Mouse (Mus musculus) lung, postnatal 4 days (tissue): ENCODE measurements around the gene Pdk2.
A peak's percentile ranks its signal among the peaks of the same experiment; 100 is the strongest.
"Not testable (repeated sequence)": the region's sequence is repeated elsewhere in the genome, so short reads cannot be mapped to it uniquely, and the experiment has no call there.

Experiments used
- DNase-seq, 2 experiments: peaks; one replicate each; pipeline ENCODE4 v3.0.0; 2021

The Pdk2 gene

DNA sequence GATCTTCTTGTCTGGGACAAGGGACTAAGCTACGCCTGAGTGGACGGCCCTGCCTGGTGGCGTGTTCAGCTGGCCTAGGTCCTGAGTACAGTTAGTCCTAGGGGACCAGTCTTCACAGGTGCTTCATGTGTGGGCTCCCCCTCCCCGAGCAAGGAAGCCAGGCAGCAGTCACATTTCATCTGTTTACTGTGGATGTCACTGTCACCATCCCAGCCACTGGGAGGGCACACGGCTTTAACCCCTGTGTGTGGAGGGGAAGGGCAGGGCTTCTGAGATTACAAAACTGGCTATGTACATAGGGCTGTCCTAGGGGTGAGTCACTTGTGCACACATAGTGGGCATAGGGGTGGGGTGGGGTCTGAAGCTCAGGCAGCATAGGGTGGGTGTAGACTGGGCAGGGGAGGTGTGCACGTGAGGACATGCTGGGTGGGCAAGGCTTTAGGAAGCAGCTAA is 15.0 kb downstream of the Pdk2 start:
- no peak for DNase-seq

DNA sequence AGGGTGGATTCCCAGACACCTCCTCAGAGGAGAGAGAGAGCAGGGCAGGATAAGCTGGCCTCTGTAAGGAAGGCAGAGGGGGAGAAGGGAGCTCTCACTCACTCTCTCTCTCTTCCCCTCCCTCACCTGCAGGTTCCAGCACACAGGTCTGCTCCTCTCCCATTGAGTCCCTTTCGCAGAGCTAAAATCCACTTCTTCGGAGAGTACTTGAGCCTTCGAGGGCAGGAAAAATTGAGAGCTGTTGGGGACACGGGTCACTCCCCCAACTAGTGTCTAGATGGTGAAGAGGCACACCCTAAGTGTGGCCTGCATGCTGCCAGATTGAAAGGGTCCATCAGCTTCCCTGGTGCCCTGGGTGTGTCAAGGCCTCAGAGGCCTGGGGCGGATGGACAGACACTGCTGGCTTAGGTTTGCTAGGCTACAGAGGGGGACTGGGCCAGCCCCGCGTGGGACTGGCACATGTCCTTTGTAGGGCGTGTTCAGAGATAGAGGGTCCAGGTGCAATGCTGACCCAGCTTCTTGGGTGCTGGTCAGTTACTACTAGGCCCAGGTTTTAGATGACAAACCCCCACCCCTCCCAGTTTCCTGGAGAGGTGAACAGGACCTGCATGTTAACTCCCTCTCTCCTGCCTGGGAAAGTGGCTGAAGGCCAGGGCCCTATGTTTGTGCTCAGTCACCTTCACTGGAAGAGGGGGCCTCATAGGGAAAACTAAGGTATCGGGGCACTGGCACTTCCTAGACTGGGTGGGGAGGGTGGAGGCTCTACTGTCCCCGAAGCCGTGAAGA is 15.7 kb downstream of the Pdk2 start:
- no peak for DNase-seq

DNA sequence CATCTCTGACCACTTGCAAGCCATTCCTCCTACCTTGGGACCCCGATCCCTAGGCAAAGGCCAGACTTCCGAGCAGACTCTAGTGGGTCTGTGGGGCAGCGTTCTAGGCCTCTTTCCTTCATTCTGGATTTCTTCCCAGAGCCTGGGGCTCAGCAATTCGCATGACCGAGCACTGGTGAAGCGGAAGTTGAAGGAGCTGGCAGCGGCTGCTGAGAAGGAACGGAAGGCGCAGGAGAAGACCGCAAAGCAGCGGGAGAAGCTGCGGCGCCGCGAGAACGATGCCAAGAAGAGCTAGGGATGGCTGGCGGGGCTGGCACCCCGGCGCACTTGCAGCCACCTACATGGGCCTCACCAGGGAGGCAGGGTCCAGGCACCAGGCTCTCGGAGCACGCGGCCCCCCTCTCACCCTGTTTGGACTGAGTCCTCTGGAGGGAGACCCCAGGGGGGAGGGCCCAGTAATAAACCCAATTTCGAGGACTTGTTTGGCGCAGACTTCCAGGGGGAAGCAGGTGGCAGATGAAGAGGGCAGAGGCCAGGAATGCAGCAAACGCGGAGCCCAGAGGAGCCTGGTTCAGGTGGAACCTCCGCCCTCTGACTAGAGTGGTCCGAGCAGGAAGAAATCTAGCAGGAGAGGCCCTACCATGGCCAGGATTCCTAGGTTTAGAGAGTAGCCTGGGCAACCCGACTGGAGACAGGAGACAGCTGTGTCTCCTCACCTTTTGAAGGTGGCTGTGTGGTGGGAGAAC is 16.5 kb downstream of the Pdk2 start:
- no peak for DNase-seq

DNA sequence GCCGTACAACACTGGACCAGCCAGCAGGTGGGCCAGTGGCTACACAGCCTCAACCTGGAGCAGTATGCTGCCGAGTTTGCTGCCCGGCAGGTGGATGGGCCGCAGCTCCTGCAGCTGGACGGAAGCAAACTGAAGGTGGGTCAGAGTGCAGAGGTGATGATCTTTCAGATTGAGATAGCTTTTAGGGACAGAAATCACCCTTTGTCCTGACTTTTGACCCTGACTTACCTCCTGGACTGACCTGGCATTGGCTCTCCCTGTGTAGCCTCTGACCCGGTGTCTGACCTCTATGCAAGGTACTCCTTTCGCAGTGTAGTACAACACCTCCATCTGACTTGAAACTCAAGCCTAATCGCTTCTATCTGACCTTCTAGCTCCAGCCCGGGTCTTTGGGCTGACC is 17.7 kb downstream of the Pdk2 start:
- no peak for DNase-seq

DNA sequence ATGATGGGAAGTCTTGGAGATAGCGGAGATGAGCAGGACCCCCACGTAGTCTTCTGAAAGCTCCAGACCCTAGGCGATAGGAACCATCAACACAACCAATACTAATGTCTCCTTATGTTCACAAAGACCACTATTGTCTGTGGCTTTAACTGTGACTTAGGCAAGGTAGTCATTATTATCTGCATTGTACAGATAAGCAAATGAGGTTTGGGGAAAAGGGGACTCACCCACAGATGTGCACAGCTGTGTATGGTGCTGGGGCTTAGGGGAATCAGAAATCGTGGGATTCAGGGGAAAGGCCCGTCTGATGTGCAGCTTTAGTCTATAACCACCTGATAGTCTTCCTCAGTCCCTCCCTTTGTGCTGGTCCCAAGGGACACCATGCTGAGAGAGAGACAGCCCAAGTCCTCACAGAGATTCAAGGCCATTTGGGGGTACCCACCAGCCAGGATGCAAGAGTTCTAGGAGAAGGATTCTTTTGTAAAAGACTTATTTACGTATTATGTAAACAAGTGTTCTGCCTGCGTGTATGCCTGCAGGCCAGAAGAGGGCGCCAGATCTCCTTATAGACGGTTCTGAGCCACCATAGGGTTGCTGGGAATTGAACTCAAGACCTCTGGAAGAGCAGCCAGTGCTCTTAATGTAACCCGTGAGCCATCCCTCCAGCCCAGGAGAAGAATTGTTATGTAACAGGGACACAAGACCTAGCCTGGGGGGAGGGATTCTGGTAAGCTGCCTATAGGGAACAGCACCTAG is 18.7 kb downstream of the Pdk2 start:
- no peak for DNase-seq

DNA sequence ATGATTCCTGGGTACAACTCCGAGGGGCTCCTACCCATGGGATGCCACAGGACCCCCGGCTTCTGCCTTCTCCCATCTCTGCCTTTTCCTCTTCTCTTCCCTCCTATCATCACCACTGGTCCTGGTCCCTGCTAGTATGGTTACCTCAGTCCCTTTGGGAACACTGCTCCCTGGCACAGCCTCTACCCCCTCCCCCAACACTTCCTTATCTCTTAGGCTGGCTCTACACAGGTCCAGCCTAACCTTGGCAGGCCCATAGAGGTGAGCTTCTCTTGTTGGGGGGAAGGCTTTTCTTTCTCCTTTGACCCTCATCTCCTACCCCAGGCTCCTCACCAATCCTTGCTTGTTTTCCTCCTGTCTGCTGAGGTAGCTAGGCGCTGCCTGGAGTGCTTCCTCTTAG is 25.7 kb downstream of the Pdk2 start:
- DNase-seq = no peak

DNA sequence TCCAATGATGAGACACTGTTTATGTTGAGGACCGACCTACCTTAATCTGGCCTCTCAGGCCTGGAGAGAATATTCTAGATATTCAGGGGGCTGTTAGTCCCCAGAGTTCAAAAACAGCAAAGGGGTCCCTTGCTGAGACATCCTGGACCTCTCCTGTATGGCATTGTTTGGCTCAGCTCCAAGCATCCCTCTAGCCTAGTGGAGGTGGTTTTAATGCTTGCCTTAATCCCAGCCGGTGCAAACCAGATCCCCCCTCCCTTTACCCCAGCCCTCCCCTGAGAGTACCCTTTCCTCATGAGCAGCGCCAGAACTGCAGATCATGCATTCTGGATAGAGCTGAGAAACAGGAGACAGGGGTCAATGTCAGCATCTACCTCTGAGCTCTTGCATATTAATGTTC is 28.7 kb downstream of the Pdk2 start:
- DNase-seq = no peak

DNA sequence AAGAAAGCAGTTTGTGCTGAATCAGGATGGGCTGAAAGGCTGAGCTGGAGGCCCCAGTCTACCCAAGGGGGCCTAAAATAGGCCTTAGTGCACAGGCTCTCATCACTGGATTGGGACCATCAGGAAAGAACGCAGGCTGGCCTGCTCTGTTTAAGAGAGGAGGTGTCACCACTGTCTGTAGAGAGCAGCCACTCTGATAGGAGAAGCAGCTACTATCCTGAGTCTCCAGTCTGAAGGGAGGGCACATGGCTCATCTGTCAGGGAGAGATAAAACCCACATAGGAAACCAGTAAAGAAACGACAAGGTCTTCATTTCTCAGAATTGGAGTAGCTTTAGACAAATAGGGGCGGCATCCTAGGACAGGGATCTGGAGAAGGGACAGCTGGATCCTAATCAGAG is 29.1 kb downstream of the Pdk2 start:
- no peak for DNase-seq

DNA sequence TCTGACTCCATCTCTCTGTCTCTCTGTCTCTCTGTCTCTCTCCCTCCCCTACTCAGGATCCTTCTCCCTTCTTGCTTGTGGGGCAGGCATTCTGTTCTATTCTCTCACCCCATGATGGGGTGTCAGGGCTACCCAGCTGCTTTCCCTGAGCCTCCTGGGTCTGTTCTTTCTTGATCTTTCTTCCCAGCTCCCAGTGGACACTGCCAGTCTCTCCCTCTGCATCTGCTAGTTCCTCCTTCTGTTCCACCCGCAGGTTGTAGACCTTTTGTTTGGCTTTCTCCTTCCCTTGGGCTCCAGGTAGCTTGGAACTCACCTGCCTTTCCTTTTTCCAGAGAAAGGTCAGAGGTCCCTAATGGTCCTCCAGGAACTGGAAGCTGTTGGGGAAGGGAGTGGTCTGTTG is 29.7 kb downstream of the Pdk2 start:
- no peak for DNase-seq

DNA sequence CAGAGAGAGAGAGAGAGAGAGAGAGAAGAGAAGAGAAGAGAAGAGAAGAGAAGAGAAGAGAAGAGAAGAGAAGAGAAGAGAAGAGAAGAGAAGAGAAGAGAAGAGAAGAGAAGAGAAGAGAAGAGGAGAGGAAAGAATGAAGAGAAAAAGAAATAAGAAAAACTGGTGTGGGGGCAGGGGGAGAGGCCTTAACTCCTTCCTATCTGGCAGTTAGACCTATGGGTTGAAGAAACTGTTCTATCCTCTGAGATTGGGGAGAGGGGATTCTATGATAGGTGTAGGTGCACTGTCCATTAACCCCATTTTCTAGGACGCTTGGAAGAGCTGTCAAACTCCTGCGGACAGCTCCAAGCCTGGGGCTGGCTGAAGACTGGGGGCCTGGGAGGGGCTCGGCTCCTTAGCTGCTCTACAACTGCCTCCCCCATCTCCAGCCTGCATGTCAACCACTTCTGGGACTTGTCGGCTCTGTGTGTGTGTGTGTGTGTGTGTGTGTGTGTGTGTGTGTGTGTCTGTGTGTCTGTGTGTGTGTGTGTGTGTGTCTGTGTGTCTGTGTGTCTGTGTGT is 30.2 kb downstream of the Pdk2 start:
- DNase-seq = not testable (repeated sequence)

DNA sequence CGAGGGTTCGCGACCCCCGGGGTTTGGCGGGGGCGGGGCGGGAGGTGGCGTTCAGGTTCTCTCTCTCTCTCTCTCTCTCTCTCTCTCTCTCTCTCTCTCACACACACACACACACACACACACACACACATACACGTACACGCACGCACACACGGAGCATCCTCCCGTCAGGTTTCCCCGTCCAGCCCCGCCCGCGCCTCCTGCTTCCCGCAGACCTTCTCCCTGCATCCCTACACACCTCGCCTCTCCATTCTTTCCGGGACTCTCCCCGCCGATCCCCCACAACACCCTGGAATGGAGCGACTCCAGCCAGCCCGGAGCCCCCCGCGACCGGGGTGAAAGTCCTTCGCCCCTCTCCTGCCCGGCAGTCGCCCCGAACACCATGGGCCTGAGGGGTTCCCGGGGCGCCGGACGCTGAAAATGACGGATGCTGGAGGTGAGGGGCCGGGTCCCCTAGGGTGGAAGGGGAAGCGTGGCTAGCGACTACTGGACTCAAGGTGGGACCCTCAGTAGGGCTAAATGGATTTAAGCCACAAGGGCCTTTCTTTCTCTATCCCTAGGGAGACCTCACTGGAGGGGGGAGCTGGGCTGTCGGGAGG is 30.9 kb downstream of the Pdk2 start:
- peak in 1 of 2 experiments; percentile 22 for DNase-seq

DNA sequence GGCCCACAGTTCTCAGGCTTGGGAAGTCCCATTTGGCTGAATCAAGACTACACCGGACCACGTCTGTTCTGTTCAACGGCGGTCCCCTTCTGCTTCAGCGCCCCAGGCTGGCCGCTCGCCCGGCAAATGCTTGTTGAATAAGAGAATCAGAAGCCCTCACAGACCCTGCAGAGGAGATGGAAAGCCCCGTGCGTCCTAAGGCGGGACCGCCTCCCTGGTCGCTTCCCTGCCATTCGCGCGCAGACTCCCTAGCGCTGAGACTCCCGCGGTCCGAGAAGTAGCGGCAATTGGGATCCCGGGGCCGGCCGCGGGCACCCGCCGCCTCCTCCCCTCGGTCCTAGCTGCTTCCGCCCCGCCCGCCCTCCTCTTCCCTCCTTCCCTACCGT is 31.5 kb downstream of the Pdk2 start, which contains the start of gene Samd14:
Samd14 (plus strand) TSS at position 251 of the 386 bp plus-strand sequence.
- peak; percentile 76 to 85 for DNase-seq

DNA sequence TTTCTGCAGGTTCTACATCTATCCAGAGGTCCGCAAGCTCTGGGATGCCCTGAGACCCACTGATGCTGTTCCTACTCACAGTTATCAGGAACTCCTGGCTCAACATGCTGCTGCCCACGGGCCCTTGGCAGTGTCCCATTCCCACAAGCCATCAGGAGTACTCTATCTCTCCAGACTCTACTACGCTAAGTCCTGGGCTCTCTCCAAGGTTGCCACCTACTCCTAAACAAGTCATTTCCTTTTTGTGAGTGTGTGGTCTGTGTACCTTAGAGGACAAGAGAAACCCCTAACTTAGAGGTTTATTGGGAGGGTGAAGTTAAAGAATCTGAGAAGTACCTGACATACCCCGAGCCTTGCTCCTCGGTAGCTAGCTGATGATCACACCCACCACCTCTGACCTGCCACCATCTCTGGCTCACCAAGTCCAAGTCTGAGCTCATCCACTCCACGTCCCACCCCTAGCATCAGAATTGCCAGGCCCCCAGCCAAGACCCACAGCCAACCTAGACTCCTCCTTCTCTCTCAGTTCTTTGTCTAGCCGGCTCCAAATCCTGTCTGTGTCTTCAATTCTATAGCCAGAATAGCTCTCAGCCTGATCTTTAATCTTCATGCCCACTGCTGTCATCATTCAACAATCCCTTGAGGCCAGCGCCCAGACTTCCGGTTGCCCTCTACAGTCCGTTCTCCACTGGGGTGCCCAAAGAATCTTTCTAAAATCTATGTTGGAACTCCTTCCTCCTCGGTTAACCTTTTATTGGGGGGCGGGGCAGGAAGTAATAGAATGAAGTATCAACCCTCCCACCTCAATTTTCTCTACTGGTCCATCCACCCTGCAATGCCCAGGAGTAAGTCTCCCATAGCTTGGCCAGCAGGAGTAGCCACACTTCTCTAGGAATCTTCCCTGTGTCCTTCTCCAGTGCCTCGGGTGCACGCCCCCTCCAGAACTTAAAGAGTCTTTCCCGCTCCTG is 32.2 kb downstream of the Pdk2 start:
- DNase-seq = peak; percentile 66 to 77

DNA sequence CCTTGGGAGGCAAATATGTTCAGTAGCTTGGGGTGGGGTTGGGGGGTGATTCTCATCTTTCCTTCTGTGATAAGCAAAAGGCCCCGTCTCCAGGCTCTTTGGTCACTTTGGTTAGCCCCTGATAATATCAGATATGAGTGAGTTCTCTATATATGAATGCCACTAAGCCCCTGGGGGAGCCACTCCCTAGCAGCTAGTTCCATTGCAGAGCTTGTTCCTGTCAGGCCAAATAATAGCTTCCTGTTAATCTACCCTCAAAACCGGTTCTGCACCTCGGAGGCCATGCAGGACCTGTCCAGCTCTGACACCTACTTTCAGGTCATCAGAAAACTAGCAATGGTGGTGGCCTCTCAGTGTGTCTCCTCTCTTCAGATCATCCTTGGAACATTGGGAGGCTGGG is 33.7 kb downstream of the Pdk2 start:
- DNase-seq = no peak

DNA sequence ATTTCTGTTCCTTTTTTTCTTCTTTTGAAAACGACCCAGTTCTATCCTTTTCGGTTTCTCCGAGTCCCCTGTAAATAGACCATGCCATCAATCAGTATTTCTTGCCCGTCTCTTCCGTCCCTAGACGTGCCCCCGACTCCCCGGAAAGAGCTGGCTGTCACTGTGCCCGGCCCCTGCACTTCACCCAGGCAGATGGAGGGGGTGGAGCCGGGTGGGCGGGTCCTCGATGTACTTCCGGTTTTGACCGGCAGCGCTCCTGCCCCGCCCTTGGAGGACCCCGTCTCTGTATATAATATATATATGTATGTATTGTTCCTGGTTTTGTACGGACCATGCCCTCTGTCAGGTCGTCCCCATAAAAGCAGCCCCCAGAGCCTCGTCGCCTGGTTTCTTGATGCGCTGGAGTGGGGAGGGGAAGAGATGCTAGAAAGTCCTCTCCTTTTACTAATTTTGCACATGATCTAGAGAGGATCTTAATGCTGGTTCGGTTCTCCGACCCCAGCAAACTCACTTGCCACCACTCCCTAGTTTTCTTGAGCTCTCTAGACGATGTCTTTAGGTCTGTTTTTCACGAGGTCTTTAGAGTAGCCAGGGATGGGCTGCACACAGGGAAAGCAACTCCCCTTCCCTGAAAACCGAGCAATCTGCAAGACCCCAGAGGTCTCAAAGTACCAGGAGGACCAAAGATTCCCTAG is 34.5 kb downstream of the Pdk2 start:
- peak; percentile 89 to 90 for DNase-seq

DNA sequence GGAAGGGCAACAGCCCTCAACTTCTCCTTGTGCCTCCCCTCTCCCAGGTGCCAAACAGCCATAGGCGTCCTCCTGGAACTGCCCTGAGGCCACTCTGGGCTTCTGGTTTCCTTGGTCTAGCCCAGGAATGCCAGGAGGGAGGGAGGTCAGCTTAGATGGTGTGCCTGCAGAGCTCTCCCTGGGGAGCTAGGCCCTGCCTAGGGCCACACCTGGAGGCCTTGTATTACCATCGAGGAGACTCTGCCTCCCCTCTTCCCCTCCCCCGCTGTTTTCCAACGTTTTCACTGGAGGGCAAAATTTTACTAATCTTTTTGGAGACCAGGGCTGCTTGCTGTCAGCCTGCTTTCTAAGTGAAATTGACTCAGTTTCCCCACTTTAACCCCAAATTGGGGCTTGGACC is 35.1 kb downstream of the Pdk2 start:
- no peak for DNase-seq

DNA sequence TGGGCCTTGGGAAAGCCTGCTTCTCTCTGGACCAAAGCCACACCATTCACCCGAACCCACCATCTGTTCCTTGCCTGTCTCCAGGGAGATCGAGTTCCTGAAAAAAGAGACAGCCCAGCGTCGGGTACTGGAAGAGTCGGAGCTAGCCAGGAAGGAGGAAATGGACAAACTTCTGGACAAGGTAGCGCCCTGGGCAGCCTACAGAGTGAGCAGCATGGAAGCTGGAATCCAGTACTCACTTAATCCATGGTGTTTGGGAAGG is 36.3 kb downstream of the Pdk2 start:
- peak in 1 of 2 experiments; percentile 18 for DNase-seq

DNA sequence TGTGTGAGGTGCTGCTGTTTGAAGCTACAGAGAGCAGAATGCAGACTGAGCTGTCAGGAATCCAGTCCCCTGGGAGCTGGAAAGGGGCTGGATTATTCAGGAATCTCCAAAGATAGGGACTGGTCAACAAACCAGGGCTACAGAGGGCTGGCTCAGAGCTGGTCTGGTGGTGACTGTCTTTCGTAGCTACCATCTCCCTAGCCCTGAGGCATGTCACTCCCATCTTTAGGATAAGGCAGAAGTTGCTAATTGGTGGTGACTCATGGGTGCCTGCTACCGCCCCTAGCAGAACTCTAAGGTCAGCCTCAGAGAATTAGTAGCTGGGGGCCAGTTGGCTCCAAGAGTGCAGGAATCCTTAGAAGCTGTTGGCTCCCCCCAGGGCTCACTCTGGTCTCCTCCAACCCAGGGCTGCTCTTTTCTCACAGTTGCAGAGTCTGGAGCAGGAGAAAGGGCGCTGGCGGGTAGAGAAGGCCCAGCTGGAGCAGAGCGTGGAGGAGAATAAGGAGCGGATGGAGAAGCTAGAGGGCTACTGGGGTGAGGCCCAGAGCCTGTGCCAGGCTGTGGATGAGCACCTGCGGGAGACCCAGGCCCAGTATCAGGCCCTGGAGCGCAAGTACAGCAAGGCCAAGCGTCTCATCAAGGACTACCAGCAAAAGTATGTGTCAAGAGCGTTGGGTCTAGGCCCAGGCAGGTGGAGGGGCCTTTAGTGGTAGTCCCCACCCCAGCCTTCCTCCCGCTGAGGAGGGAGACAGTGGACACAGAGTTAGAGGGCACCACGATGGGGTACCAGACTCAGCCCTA is 36.8 kb downstream of the Pdk2 start:
- peak in 1 of 2 experiments; percentile 23 for DNase-seq

DNA sequence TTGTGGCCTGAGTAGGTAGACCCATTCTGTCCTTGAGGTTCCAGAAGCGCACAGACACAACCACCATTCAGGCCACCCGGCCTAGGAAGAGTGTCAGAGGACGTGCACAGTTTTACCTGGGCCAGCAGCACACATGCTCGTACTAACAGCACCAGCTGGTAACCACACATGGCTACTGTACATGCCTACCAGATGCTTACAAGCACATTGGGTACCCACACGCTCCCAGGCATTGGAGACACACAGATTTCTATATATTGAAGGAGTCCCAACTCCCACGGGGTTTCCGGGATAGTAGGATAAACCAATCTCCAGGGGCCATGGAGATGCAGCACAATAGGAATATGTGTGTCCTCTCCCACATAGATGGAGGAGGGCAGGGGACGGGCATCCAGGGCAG is 38.4 kb downstream of the Pdk2 start:
- DNase-seq = no peak
